Mouse (Mus musculus): ENCODE data around the gene Ncor1.
"Not testable (repeated sequence)": the region's sequence is repeated elsewhere in the genome, so short reads cannot be mapped to it uniquely, and the experiment has no call there.

Ncor1 gene

DNA sequence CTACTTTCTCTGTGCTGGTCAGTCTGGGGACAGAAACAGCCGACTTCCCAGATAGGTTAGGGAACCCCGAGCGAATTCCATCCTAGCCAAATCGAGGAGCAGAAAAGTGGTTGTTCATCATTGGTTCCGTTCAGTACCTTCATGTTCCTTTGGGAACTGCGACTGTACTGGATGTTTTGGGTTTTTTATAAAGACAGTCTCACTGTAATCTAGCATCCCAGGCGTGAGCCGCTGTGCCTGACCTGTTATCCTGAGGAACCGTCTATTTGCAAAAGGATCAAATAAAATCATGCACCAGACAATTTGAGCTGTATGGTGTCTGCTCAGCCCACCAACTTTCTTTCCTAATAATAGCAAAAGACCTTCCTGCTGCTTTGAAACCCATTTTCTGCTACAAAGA lies 439 bp upstream of the Ncor1 start:
- no peak for DNase-seq (ENCODE audit: low spot score in 2 of 2)

GRCm38 (mm10) chr11:62457891-62458270 lies 460 bp downstream of the Ncor1 start:
- no peak for DNase-seq (ENCODE audit: low spot score in 2 of 2)

DNA sequence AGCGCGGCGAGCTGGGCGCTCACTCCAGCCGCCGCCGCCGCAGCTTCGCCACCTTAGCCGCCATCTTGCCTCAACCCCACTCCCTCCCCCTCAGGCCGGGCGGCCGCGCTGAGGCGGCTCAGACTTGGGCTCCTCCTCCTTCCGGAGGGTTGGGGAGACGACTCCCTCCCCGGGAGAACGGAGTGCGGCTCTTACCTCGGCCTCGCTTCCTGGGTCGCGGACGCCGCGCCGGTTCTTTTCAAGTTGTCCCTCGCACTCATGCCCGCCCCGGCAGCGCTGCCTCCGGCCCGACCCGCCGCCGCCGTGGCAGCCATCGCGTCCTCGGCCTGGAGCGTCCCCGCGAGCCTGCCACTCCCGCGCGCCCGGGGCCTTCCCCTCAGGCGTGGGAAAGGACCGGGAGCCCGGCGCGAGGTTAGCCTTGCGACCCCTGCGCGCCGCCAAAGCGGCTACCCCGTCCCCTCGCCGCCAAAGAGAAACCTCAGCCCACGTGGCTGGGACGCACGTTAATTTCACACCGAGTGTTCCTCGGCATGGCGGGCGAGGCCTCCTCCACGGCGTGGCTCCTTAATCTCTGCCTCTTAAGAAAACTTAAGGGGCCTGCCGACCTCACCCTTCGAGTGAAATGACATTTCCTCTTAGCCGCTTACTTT lies 975 bp downstream of the Ncor1 start:
- peak; percentile 88 to 92 for DNase-seq (ENCODE audit: low spot score in 2 of 2)

GRCm38 (mm10) chr11:62456483-62457172 lies 1.7 kb downstream of the Ncor1 start:
- peak; percentile 64 to 81 for DNase-seq (ENCODE audit: low spot score in 2 of 2)

DNA sequence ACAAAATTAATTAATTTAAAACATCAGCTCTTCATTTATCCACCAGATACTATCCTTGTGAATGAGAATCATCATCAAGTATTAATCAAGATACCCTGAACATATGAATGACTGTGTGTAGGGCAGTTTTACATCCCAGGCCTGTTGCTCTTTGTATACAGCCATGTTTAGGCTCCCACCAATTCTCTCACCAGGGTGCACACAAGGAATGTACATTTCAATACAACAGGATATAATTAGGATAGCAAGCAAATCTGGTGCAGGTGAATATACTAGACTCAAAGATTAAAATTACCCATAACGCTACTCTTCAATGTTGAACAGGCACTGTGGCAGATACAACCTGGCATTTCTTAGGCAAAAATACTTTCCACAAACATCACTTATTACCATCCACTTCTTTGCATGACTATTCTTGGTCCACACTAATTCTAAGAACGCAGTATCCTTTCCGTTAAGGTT lies 2.3 kb downstream of the Ncor1 start:
- DNase-seq (ENCODE audit: low spot score in 2 of 2), result no peak

DNA sequence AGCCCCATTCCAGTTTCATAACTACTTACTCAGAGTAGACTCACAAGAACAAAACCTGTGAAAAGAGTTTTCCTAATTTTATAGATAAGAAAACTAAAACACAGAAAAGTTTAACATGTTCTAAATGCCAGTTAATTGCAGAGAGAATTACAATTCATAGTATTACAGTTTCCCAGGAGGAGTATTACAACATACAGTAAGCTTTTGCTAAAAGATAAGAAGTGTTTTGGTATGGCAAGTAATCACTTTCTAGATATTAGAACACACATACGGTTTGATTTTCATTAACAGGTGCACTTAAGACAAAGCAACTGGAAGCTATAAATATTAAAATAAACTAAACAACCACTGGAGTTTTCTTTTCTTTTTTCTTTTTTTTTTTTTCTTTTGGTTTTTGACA lies 3.1 kb downstream of the Ncor1 start:
- DNase-seq (ENCODE audit: low spot score in 2 of 2), result no peak

GRCm38 (mm10) chr11:62448971-62449370 lies 9.4 kb downstream of the Ncor1 start:
- no peak for DNase-seq (ENCODE audit: low spot score in 2 of 2)

DNA sequence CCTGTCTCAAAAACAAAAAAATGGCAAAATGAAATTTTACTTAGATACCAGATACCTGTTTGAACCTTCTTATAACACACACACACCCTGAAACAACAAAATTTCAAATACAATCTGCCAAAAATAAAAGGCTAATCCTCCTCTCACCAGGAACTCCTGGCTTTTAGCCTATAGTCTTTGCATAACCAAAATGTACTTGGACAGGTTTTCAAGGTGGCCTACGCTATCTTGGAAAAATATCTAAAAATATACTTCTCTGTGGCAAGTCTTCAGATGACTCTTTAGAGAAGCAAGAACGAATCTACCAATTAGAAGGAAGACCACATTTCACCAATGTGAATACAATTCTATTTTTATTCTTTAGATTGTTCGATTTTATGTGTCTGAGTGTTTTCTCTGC lies 12.5 kb downstream of the Ncor1 start:
- no peak for DNase-seq (ENCODE audit: low spot score in 2 of 2)

- no peak for DNase-seq (ENCODE audit: low spot score in 2 of 2)
Observed at GRCm38 (mm10) chr11:62440670-62441315, 17.5 kb downstream of the Ncor1 start.

DNA sequence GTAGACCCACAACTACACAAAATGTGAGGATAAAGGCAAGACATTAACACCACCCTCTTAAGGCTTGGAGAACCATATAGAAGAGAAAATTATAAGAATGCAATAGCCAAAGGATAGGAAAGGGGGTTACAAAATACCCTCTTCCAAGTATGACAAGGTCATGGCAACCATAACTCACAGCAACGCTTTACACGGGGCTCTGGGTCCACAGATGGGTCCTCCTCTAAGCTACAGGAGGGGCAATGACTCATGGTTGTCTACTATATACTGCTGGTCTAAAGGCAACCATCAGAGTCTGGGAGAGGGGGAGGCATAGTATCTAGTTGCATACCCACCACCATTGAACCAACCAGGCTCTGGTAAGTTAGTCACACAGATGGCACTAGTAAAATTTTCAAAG lies 26.1 kb downstream of the Ncor1 start:
- DNase-seq (ENCODE audit: low spot score in 2 of 2), result no peak

DNA sequence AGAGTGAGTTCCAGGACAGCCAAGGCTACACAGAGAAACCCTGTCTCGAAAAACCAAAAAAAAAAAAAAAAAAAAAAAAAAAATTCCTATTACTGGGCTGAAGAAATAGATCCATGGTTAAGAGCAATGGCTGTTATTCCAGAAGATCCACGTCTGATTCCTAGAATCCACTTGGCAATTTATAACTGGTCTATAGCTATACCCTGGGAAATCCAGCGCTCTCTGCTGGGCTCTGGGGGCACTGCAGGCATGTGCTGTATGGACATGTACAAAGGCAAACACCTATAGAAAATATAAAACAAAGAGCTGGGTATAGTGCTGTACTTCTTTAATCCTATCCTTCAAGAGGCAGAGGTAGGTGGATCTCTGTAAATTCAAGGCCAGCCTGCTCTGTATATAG lies 31.2 kb downstream of the Ncor1 start:
- DNase-seq (ENCODE audit: low spot score in 2 of 2), result peak; percentile 43 to 75

DNA sequence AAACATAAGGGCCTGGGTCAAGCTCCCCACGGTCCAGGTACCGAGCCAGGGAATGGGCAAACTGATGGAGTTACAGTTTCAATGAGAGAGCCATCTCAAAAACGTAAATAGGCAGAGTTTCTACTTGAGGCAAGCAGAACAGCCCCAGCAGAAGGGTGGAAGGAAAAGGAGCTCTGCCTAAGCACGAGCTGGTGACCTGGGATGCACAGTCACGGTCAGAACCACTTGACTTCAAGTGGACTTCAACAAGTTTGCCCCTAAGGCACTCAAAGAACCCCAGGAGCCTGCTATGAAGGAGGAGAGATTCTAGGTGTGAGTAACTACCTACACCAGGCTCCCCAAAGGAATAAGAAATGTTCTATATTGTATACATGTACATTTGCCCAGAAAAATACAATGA lies 32.1 kb downstream of the Ncor1 start:
- DNase-seq (ENCODE audit: low spot score in 2 of 2), result no peak

DNA sequence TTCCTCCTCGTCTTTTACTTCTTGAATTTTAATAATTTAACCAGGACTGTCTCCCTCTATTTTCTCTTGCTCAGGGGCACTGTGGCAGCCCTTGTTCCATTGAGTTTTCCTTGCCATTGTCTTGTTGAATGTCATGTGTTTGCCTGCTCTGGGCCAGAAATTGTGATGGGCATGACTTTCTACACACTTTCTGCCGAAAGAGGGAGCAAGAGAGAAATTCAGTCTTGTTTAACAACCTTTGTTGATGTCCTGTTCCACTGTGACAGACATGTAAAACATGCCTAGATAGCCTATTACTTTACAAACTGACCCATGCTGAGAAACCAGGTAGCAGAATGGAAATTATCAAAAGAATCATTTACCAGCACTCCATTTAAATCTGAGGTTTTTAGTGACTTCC lies 33.8 kb downstream of the Ncor1 start:
- no peak for DNase-seq (ENCODE audit: low spot score in 2 of 2)

- DNase-seq (ENCODE audit: low spot score in 2 of 2), result no peak
Observed at GRCm38 (mm10) chr11:62415026-62415425, 43.3 kb downstream of the Ncor1 start.

GRCm38 (mm10) chr11:62409611-62410010 lies 48.7 kb downstream of the Ncor1 start:
- no peak for DNase-seq (ENCODE audit: low spot score in 2 of 2)

DNA sequence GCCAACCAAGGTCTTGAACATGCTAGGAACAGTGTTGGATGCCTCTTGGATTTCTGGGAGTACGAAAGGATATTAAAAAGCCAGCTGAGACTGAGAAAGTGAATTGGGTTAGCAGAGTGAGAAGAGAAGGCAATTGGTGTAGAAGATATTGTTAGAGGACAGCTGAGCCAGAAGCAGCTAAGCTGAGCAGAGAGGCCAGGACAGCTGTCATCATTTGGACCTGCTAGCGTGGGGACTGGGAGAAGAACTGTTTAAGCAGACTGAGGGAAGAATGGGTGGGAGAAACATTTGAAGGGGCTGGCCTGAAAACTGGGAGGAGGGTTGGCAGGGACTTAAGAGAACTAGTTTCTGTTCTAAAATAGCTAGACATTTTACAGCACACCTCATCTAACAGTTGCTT lies 49.5 kb downstream of the Ncor1 start:
- no peak for DNase-seq (ENCODE audit: low spot score in 2 of 2)

GRCm38 (mm10) chr11:62396405-62396804 lies 61.9 kb downstream of the Ncor1 start:
- DNase-seq (ENCODE audit: low spot score in 2 of 2), result peak in 1 of 2 experiments; percentile 44

DNA sequence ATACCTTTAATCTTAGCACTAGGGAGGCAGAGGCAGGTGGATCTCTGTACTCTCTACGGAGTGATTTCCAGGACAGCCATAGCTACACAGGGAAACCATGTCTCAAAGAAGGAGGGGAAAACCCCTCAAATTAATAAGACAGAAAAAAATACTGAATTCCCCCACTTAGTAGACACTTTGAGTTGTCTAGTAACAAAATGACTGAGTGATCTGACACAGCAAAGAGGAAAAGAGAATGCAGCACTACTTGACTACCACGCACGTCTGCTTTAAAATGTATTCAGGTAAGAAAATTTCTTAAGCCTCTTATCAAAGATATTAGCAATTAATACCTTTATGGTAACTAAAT lies 70.0 kb downstream of the Ncor1 start:
- DNase-seq (ENCODE audit: low spot score in 2 of 2), result no peak

GRCm38 (mm10) chr11:62387608-62388330 lies 70.6 kb downstream of the Ncor1 start:
- DNase-seq (ENCODE audit: low spot score in 2 of 2), result no peak

- not testable (repeated sequence) for DNase-seq (ENCODE audit: low spot score in 2 of 2)
Observed at GRCm38 (mm10) chr11:62377202-62377851, 81.0 kb downstream of the Ncor1 start.

GRCm38 (mm10) chr11:62371776-62372175 lies 86.6 kb downstream of the Ncor1 start:
- no peak for DNase-seq (ENCODE audit: low spot score in 2 of 2)

DNA sequence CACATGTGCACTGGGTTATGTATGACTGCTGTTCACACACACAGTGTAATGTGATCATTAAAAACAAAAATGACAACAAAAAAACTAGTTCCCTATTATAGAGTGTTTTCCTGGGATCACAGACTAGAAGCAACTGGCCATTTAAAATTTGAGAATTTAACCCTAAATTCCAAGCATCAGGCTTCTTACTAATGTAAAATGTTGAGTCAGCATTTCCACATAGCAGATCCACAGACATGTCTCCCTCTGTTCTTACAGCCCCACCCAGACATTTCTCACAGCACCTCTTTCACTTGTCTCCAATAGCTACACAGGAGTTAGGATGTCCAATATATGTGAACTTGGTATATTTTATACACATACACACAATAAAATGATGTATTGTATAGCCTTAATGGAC lies 88.4 kb downstream of the Ncor1 start:
- no peak for DNase-seq (ENCODE audit: low spot score in 2 of 2)
